Mouse (Mus musculus) gastrocnemius, adult 2 months (tissue): ENCODE measurements at regions not wholly inside any gene's neighbourhood (a gene's known extent, or its start where the extent isn't known, plus 50 kb on each side); places are given as distances from the start of the nearest gene placed in this dataset.

Experiments
- DNase-seq: peaks from one replicate; pipeline ENCODE4 v3.0.0; 2022
- H3K27ac ChIP-seq: fragments of 200-600 bp; 2 replicates; pipeline ENCODE4 v1.8.1; 2022; ENCODE audit warnings: mild to moderate bottlenecking
- H3K4me3 ChIP-seq: fragments of 200-600 bp; 2 replicates; pipeline ENCODE4 v1.8.1; 2022; ENCODE audit warnings: mild to moderate bottlenecking, moderate library complexity
- CTCF ChIP-seq: fragments of 200-600 bp; IDR thresholded peaks from 2 replicates; pipeline ENCODE4 v1.8.1; 2022; ENCODE audit warnings: antibody characterized with exemption, mild to moderate bottlenecking, moderate library complexity
- intact Hi-C: fragments of 180-260 bp; cut with DNase I; formaldehyde crosslinking; loops from one replicate; pipeline ENCODE4 v1.15.1; 2025

GRCm38 (mm10) chr3:34139227-34139626, 58.1 kb upstream of the Dnajc19 start:
- no peak for TF ChIP-seq CTCF
- intact Hi-C loops = no loop called here
- Histone ChIP-seq H3K27ac (no peak overlapping the region), H3K4me3 (no peak overlapping the region)
- no peak for DNase-seq

GRCm38 (mm10) chr3:34137984-34138383, 56.9 kb upstream of the Dnajc19 start:
- DNase-seq = no peak

GRCm38 (mm10) chr3:34136385-34136784, 55.3 kb upstream of the Dnajc19 start:
- no peak for DNase-seq
- intact Hi-C loops = no loop called here
- Histone ChIP-seq H3K27ac (no peak overlapping the region), H3K4me3 (no peak overlapping the region)
- no peak for TF ChIP-seq CTCF

More at GRCm38 (mm10) chr3:34137984-34138383, 56.9 kb upstream of the Dnajc19 start:
- no peak for TF ChIP-seq CTCF
- Histone ChIP-seq H3K4me3 (no peak overlapping the region), H3K27ac (no peak overlapping the region)
- intact Hi-C loops = no loop called here
